ENCODE assay signal across 22 mouse cellular contexts in the genomic region with DNA sequence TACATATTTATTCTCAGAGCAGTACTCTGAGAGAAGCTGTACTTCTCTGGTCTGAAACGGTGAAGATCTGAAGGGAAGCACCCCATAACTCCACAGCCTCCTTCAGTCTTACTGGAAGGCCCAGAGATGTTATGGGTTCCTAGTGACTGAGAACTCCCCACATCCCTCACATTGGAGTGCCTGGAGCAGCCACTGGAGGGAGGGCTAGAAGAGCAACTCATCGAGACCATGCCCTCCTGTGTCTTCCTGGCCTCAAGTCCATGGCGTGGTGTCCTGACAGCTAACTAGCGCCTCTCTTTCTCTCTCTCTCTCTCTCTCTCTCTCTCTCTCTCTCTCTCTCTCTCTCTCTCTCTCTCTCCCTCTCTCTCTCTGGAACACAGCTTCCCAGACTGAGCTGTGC.
DNase-seq lines count a peak whose midpoint lies in the region; ATAC-seq and TF ChIP-seq lines count a peak whose summit lies in the region.
"Had no signal": no experiment of that assay in that cellular context is flagged by ENCODE, and none has a peak within 500 bp of the region (broad histone marks: within the 10 kb centered on the region; RNA-seq: fewer than 3 reads in every experiment).

No protein-coding gene starts in this region.

- no peak for ATAC-seq in kidney, postnatal 0 days (replicated peaks; ENCODE audit: low FRiP score, low read depth)
- no peak for ATAC-seq in kidney, embryonic 14.5 days (ENCODE audit: low FRiP score, low TSS enrichment)
- ATAC-seq in liver, postnatal 0 days: no peak
- ATAC-seq in liver, embryonic 12.5 days: no peak
- ATAC-seq: activated CD4-positive, CD25-positive, alpha-beta regulatory T cell, adult 4 months; inflammation-experienced regulatory T-cells, adult 6 months had no signal

- no peak overlapping the region for H3K4me2 ChIP-seq in kidney, postnatal 0 days (ENCODE audit: low read length)
- no peak overlapping the region for H3K4me2 ChIP-seq in kidney, embryonic 14.5 days (replicated peaks; ENCODE audit: low read depth, low read length)
- H3K4me2 ChIP-seq in liver, postnatal 0 days (ENCODE audit: low read depth, low read length): no peak overlapping the region
- no peak overlapping the region for H3K4me2 ChIP-seq in liver, embryonic 12.5 days
- H3K4me2 ChIP-seq: embryonic facial prominence, embryonic 15.5 days; heart, embryonic 12.5 days; hindbrain, embryonic 13.5 days; limb, embryonic 13.5 days; midbrain, embryonic 12.5 days; neural tube, embryonic 13.5 days had no signal

- 0 out of 2 replicates have a peak, but pooled peaks cover 2% of the 10 kb centered on the region for H3K4me1 ChIP-seq in kidney, postnatal 0 days (replicated peaks; ENCODE audit: insufficient read depth, low read length)
- no peaks in the 10 kb centered on the region for H3K4me1 ChIP-seq in kidney, embryonic 14.5 days (ENCODE audit: control insufficient read depth, insufficient read depth, low read length)
- no peaks in the 10 kb centered on the region; the same call in 1 of the 2 replicates for H3K4me1 ChIP-seq in liver, postnatal 0 days (ENCODE audit: insufficient read depth)
- peaks cover 2% of the 10 kb centered on the region; the same call in 1 of the 2 replicates for H3K4me1 ChIP-seq in liver, embryonic 12.5 days
- H3K4me1 ChIP-seq in ES-Bruce4 (ENCODE audit: control insufficient read depth, insufficient read depth, low read length): no peaks in the 10 kb centered on the region
- H3K4me1 ChIP-seq: limb, embryonic 13.5 days had no signal

- H3K27ac ChIP-seq in kidney, postnatal 0 days: no peak overlapping the region
- no peak overlapping the region for H3K27ac ChIP-seq in kidney, embryonic 14.5 days (ENCODE audit: low read depth, low read length)
- H3K27ac ChIP-seq in liver, postnatal 0 days (ENCODE audit: low read depth): no peak overlapping the region
- H3K27ac ChIP-seq in liver, embryonic 12.5 days: no peak overlapping the region
- H3K27ac ChIP-seq in ES-Bruce4 (ENCODE audit: insufficient read depth, low read length): no peak overlapping the region
- H3K27ac ChIP-seq: embryonic facial prominence, embryonic 15.5 days; hindbrain, embryonic 13.5 days; limb, embryonic 13.5 days; macrophage; midbrain, embryonic 12.5 days; neural tube, embryonic 13.5 days had no signal

- no peak for TF ChIP-seq POLR2A in ES-Bruce4 (IDR thresholded peaks at IDR 0.05; ENCODE audit: insufficient read depth, low read length)

- H3K9me3 ChIP-seq in kidney, postnatal 0 days (replicated peaks; ENCODE audit: low read length): no peaks in the 10 kb centered on the region
- H3K9me3 ChIP-seq in kidney, embryonic 14.5 days (ENCODE audit: control insufficient read depth, low read length): no peaks in the 10 kb centered on the region
- no peaks in the 10 kb centered on the region for H3K9me3 ChIP-seq in liver, postnatal 0 days (ENCODE audit: low read length)
- H3K9me3 ChIP-seq in liver, embryonic 12.5 days (replicated peaks): no peaks in the 10 kb centered on the region
- H3K9me3 ChIP-seq in ES-Bruce4 (replicated peaks; ENCODE audit: control insufficient read depth, insufficient read depth, low read length, poor library complexity, severe bottlenecking): no peaks in the 10 kb centered on the region
- H3K9me3 ChIP-seq: embryonic facial prominence, embryonic 15.5 days; heart, embryonic 12.5 days; hindbrain, embryonic 13.5 days; limb, embryonic 13.5 days; midbrain, embryonic 12.5 days; neural tube, embryonic 13.5 days had no signal

- H3K36me3 ChIP-seq in kidney, postnatal 0 days (ENCODE audit: insufficient read depth, low read length): no peaks in the 10 kb centered on the region
- H3K36me3 ChIP-seq in kidney, embryonic 14.5 days (ENCODE audit: control insufficient read depth, insufficient read depth, low read length): no peaks in the 10 kb centered on the region
- H3K36me3 ChIP-seq in liver, postnatal 0 days (replicated peaks; ENCODE audit: insufficient read depth, low read length): no peaks in the 10 kb centered on the region
- no peaks in the 10 kb centered on the region for H3K36me3 ChIP-seq in liver, embryonic 12.5 days
- H3K36me3 ChIP-seq in ES-Bruce4 (ENCODE audit: control insufficient read depth, insufficient read depth, low read length, poor library complexity, severe bottlenecking): no peaks in the 10 kb centered on the region
- H3K36me3 ChIP-seq: embryonic facial prominence, embryonic 15.5 days; heart, embryonic 12.5 days; hindbrain, embryonic 13.5 days; limb, embryonic 13.5 days; midbrain, embryonic 12.5 days; neural tube, embryonic 13.5 days had no signal

- 75% methylated on average over 4 of the region's 4 CpGs for WGBS in kidney, postnatal 0 days
- 61% methylated on average over 4 of the region's 4 CpGs for WGBS in kidney, embryonic 14.5 days
- WGBS in liver, postnatal 0 days (ENCODE audit: insufficient replicate concordance): 49% methylated on average over 4 of the region's 4 CpGs
- 37% methylated on average over 4 of the region's 4 CpGs for WGBS in liver, embryonic 12.5 days (ENCODE audit: insufficient replicate concordance)

- H3K27me3 ChIP-seq in kidney, postnatal 0 days (ENCODE audit: insufficient read depth, low read length): no peaks in the 10 kb centered on the region
- no peaks in the 10 kb centered on the region for H3K27me3 ChIP-seq in kidney, embryonic 14.5 days (ENCODE audit: control insufficient read depth, insufficient read depth, low read length)
- H3K27me3 ChIP-seq in liver, postnatal 0 days (ENCODE audit: insufficient read depth, low read length): no peaks in the 10 kb centered on the region
- H3K27me3 ChIP-seq in liver, embryonic 12.5 days (replicated peaks): no peaks in the 10 kb centered on the region
- H3K27me3 ChIP-seq in ES-Bruce4 (ENCODE audit: control insufficient read depth, insufficient read depth, low read length, poor library complexity, severe bottlenecking): no peaks in the 10 kb centered on the region
- H3K27me3 ChIP-seq: embryonic facial prominence, embryonic 15.5 days; heart, embryonic 12.5 days; hindbrain, embryonic 13.5 days; limb, embryonic 13.5 days; midbrain, embryonic 12.5 days; neural tube, embryonic 13.5 days had no signal

- no peak for DNase-seq in kidney, postnatal 0 days (ENCODE audit: low spot score)
- DNase-seq in liver, postnatal 0 days: no peak
- DNase-seq in R1 (ENCODE audit: low read depth, low spot score): peak; percentile 27
- DNase-seq in thymus, postnatal 10 days (ENCODE audit: low spot score in 2 of 2): no peak
- DNase-seq in frontal cortex, adult 2 months (ENCODE audit: extremely low spot score in 1 of 2, low spot score in 1 of 2): no peak
- DNase-seq: adrenal gland, postnatal 25 days; cerebellum, adult 11 months; cerebellum, postnatal 14 days; embryo, embryonic 11 days; right cerebral cortex, adult 18-20 months had no signal

- no peak overlapping the region for H3K4me3 ChIP-seq in kidney, postnatal 0 days (replicated peaks; ENCODE audit: low read depth, low read length)
- no peak overlapping the region for H3K4me3 ChIP-seq in kidney, embryonic 14.5 days (ENCODE audit: low read length)
- H3K4me3 ChIP-seq in liver, postnatal 0 days (ENCODE audit: low read depth, low read length): no peak overlapping the region
- no peak overlapping the region for H3K4me3 ChIP-seq in liver, embryonic 12.5 days
- H3K4me3 ChIP-seq in ES-Bruce4 (ENCODE audit: low read depth, low read length): no peak overlapping the region
- H3K4me3 ChIP-seq: embryonic facial prominence, embryonic 15.5 days; heart, embryonic 12.5 days; hindbrain, embryonic 13.5 days; limb, embryonic 13.5 days; midbrain, embryonic 12.5 days; neural tube, embryonic 13.5 days had no signal

- peak; percentile 34; the same call in 1 of the 2 replicates for TF ChIP-seq CTCF in kidney, postnatal 0 days (IDR thresholded peaks at IDR 0.05; ENCODE audit: low read depth)
- 0 out of 2 replicates have a peak, but pooled peaks have one; percentile 10 for TF ChIP-seq CTCF in liver, postnatal 0 days (IDR thresholded peaks at IDR 0.05; ENCODE audit: low read depth)
- peak; percentile 21 for TF ChIP-seq CTCF in ES-Bruce4 (IDR thresholded peaks at IDR 0.05; ENCODE audit: low read depth, low read length)

- TF ChIP-seq EP300 in liver, postnatal 0 days (IDR thresholded peaks at IDR 0.05; ENCODE audit: low read depth): no peak
- TF ChIP-seq EP300 in ES-Bruce4 (IDR thresholded peaks at IDR 0.05; ENCODE audit: insufficient read depth, low read depth, low read length): no peak

- no peak overlapping the region for H3K9ac ChIP-seq in kidney, postnatal 0 days (ENCODE audit: low read depth, low read length)
- no peak overlapping the region for H3K9ac ChIP-seq in kidney, embryonic 14.5 days (ENCODE audit: low read depth, low read length)
- H3K9ac ChIP-seq in liver, postnatal 0 days (replicated peaks): no peak overlapping the region
- no peak overlapping the region for H3K9ac ChIP-seq in liver, embryonic 12.5 days
- H3K9ac ChIP-seq in ES-Bruce4 (ENCODE audit: low read depth, poor library complexity, severe bottlenecking): no peak overlapping the region
- H3K9ac ChIP-seq: embryonic facial prominence, embryonic 15.5 days; heart, embryonic 12.5 days; hindbrain, embryonic 13.5 days; limb, embryonic 13.5 days; midbrain, embryonic 12.5 days; neural tube, embryonic 13.5 days had no signal
